Mouse (Mus musculus) megakaryocyte-erythroid progenitor cell, adult 5-6 weeks (primary cell): Measurements from ENCODE around the gene Hoxc13. TPM values are rescaled to one million over a fixed set of nuclear protein-coding genes. Genes with fewer than 3 reads are reported as not detected.

Source experiments
- ATAC-seq: replicated peaks from 2 replicates; pipeline ENCODE4 v1.8.0; 2016; ENCODE audit warnings: mild to moderate bottlenecking, inconsistent platforms; ENCODE audit not compliant: severe bottlenecking, poor library complexity, low FRiP score, low TSS enrichment
- total RNA-seq, 2 experiments: library from RNA; stranded (forward) in 1 of 2; stranded (reverse) in 1 of 2; fragments of 200-1000, 215-1000 nt in 1 of 2; fragments of >200 nt in 1 of 2; fragmentation: Nextera tagmentation in 1 of 2; gene quantifications; 2 replicates each; pipeline ENCODE4 v1.2.3; 2014 to 2017

Gene Hoxc13
- not detected in 2 replicates for total RNA-seq (2014; fragmentation: Nextera tagmentation)
- total RNA-seq (2017) = not detected in 2 replicates

GRCm38 (mm10) chr15:102921053-102922011 lies at the start of gene Hoxc13:
Gene Hoxc13 (plus strand): TSS chr15:102921103.
- no peak for ATAC-seq

DNA sequence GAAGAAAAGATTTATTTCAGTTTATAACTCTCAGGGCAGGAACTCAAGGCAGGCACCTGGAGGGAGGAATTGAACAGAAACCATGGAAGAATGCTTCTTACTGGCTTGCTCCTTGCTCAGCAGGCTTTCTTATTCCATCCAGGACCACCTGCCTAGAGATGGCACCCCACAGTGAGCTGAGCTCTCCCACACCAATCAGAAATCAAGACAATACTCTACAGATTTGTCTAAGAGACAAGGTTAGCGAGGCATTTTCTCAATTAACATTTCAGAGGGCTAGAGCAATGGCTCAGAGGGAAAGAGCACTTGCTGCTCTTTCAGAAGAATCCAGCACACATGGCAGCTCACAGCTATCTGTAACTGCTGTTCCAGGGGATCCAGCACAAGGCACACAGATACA lies 35.1 kb upstream of the Hoxc13 start:
- ATAC-seq = no peak

- ATAC-seq = no peak
These were observed 25.8 kb upstream of the Hoxc13 start for GRCm38 (mm10) chr15:102895115-102895514.

- no peak for ATAC-seq
These were observed 16.0 kb upstream of the Hoxc13 start for GRCm38 (mm10) chr15:102904946-102905345.

- no peak for ATAC-seq
These were observed 11.4 kb upstream of the Hoxc13 start for GRCm38 (mm10) chr15:102909536-102909935.

DNA sequence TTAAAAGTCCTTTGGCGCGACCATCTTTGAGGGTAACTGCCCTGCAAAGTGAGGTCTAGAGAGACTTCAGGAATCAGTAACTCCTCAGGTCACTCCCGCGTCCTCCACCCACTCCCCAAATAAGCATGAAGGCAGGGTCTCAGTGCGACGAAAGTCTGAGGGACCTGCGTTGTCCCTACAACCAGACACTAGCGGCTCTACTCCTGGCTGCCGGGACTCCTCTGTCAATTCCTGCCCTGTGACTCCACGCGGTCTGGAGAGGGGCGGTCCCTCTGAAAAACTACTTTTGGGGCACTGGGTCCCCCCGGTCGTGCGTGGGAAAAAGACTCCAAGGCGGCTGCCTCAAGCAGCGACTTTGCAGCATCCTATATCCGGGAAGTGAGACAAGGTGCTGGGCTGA lies 10.9 kb upstream of the Hoxc13 start:
- ATAC-seq = no peak

GRCm38 (mm10) chr15:102910496-102911095 lies 10.3 kb upstream of the Hoxc13 start:
- ATAC-seq = no peak

DNA sequence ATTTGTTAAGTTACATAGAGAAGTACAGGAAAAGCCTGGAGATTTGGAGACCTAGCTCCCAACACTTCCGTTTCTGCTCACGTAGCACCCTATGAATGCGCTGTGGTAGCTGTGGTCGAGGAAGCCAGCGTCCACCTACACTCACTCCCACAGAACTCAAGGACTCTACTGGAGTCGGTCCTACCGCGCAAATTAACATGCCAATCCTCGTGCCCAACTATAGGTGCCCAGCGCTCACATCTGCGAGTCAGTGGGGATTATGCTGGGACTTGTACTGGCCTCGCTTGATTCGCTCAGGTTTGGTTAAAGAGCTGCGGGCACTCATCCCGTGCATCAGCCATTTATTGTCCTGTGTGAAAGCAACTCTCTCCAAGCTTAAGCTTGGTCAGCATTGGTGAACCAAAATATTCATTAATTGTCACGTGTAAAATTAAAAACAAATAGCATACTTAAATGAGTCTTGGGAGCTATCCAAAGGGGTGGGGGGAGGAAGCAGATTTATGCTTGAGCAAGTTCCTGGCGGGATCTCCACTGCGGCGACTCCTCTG lies 7.8 kb upstream of the Hoxc13 start:
- ATAC-seq = no peak

DNA sequence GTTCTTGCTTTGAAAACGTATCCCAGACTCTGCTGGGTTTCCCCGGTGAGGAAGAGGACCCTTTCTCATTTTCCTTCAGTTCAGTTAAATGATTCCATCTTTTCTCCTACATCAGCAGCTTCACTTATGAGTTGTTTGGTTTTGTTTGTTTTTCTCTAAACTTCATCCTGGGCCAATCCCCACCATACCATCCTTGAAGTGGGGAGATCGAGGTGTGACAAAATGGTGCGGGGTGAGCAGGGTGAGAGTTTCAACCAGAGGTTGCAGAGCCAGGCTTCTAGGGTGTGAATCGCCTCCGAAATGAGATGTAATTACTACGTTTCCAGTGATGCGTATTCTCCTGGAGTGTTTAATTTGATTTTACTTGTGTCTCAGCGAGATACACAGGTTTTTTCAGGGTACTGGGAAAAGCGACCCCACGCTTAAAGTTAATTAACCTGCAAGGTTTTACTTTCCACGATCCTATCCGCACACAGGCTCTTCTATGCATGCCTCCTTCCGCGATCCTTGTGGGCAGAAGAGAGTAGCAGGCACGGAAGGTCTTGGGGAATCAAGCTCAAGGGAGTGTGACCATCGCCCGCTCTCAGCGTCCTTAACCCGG lies 2.8 kb upstream of the Hoxc13 start:
- ATAC-seq = no peak

DNA sequence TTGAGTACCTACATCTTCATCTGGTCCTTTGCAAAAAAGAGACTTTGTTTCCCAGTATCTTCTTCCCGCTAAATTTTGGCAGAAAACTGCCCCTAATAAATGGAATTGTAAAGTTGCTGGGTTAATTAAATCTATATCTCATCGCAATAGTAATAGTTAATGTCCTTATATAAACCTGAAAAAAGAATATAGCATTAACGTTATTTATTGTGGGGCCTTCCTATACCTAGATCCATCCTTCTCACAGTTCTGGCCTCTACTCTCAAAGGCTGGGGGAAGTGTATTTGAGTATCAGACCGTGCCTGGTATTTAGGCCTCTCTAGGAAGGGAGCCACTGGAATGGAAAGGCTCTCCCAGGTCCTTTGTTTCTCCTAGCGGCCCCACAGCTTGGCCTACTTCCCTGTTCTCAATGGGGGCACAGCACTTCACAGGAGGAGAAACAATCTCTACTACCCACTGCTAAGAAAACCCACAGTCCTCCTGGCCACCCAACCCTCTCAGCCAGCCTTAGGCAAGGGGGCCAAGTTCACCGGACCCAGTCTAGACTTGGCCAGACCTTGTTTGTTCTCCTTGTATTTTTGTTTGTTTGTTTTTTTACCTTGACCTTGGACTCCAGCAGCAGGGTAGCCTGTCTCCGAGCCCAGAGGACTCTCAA lies 2.2 kb upstream of the Hoxc13 start:
- ATAC-seq = no peak

GRCm38 (mm10) chr15:102919336-102920180 lies 1.3 kb upstream of the Hoxc13 start:
- ATAC-seq = no peak

- no peak for ATAC-seq
These were observed 284 bp upstream of the Hoxc13 start for GRCm38 (mm10) chr15:102920619-102921018.

GRCm38 (mm10) chr15:102922012-102922362 lies 1.1 kb downstream of the Hoxc13 start:
- no peak for ATAC-seq

- ATAC-seq = no peak
These were observed 2.0 kb downstream of the Hoxc13 start for GRCm38 (mm10) chr15:102922636-102923500.

- ATAC-seq = no peak
These were observed 6.2 kb downstream of the Hoxc13 start for GRCm38 (mm10) chr15:102927032-102927645.

DNA sequence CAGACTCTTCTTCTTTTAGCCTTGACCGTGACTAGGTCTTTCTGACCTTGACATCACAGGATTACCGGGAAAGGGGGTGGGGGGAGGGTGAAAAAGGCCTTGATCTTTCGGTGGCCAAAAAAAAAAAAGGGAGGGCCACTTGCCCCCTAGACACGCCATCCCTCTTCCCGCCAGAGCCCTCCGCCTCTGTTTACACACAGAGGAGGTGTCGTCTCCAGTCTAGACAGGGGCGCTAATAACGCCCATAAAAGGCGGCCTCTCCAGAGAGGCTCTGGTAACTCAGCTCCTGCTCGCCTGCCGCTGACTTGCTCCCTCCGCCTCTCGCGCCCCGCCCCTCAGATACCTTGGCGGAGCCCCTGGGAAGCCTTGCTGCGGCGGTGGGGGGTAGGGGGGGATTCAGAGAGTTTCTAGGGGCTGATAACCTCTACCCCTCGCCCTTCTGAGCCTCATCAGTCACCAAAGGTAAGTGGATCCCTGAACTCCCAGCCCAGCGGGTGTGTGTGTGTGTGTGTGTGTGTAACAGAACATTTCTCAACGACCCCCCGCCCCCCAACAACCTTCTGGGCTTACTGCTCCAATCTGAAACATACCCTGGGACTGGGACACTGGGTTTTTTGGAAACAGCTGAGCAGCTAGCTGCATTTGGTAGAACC lies 10.9 kb downstream of the Hoxc13 start:
- ATAC-seq = no peak

- ATAC-seq = no peak
These were observed 13.5 kb downstream of the Hoxc13 start for GRCm38 (mm10) chr15:102934438-102934837.
